Mouse (Mus musculus) midbrain, embryonic 12.5 days (tissue): ENCODE measurements around the gene Oxtr. TPM values are rescaled to one million over a fixed set of nuclear protein-coding genes. Genes with fewer than 3 reads are reported as not detected.

Experiments
- ATAC-seq: fragments of 200-750 bp; cut with Nextera tagmentation; 2 replicates; pipeline ENCODE4 v1.8.0; 2017; ENCODE audit warnings: low read depth, moderate TSS enrichment, moderate library complexity; ENCODE audit not compliant: low FRiP score
- H3K27ac ChIP-seq: fragments of 300-500 bp; sonication (generic); replicated peaks from 2 replicates; pipeline ENCODE4 v1.5.1; 2016; ENCODE audit warnings: mild to moderate bottlenecking
- H3K27me3 ChIP-seq: fragments of 300-500 bp; sonication (generic); 2 replicates; pipeline ENCODE4 v1.6.1; 2016; ENCODE audit warnings: mild to moderate bottlenecking
- H3K36me3 ChIP-seq: fragments of 300-500 bp; sonication (generic); 2 replicates; pipeline ENCODE4 v1.6.1; 2016
- H3K4me1 ChIP-seq: fragments of 300-500 bp; sonication (generic); 2 replicates; pipeline ENCODE4 v1.6.1; 2016
- H3K4me2 ChIP-seq: fragments of 300-500 bp; sonication (generic); replicated peaks from 2 replicates; pipeline ENCODE4 v1.6.1; 2016; ENCODE audit warnings: mild to moderate bottlenecking, moderate library complexity
- H3K4me3 ChIP-seq: fragments of 300-500 bp; sonication (generic); 2 replicates; pipeline ENCODE4 v1.5.1; 2016; ENCODE audit warnings: mild to moderate bottlenecking
- H3K9ac ChIP-seq: fragments of 300-500 bp; sonication (generic); replicated peaks from 2 replicates; pipeline ENCODE4 v1.6.1; 2016; ENCODE audit warnings: mild to moderate bottlenecking, moderate library complexity
- H3K9me3 ChIP-seq: fragments of 300-500 bp; sonication (generic); 2 replicates; pipeline ENCODE4 v1.6.1; 2016; ENCODE audit warnings: mild to moderate bottlenecking
- WGBS: fragments of 180-500 bp; shearing (Covaris S2); methylation state at CpG from one replicate; pipeline ENCODE4 v1.1.7; 2016; 5-methylcytosine and 5-hydroxymethylcytosine counted together
- polyA plus RNA-seq: library from polyadenylated mRNA; unstranded; fragments of >200 nt; fragmentation: Nextera tagmentation; extraction: Ambion mirVana; gene quantifications from 2 replicates; pipeline ENCODE4 v1.2.1, GENCODE M21; 2016

The Oxtr gene
- polyA plus RNA-seq, 1 experiment from 2014 or later = 0.08 TPM

- Histone ChIP-seq H3K4me1 (no peaks in the 10 kb centered on the region; the same call in 1 of the 2 replicates), H3K9me3 (no peaks in the 10 kb centered on the region), H3K27me3 (peaks cover 6% of the 10 kb centered on the region), H3K4me3 (no peak overlapping the region), H3K36me3 (no peaks in the 10 kb centered on the region), H3K9ac (no peak overlapping the region), H3K4me2 (no peak overlapping the region), H3K27ac (no peak overlapping the region)
- WGBS = 86% methylated on average over 3 of the region's 3 CpGs
- no peak for ATAC-seq
Observed at GRCm38 (mm10) chr6:112498716-112499115, 9.0 kb upstream of the Oxtr start.

GRCm38 (mm10) chr6:112497456-112497855 lies 7.7 kb upstream of the Oxtr start:
- no peak overlapping the region for H3K4me3 ChIP-seq
- H3K4me1 ChIP-seq = no peaks in the 10 kb centered on the region; the same call in 1 of the 2 replicates
- H3K36me3 ChIP-seq = no peaks in the 10 kb centered on the region
- no peak overlapping the region for H3K9ac ChIP-seq
- H3K27ac ChIP-seq = no peak overlapping the region
- peaks cover 18% of the 10 kb centered on the region for H3K27me3 ChIP-seq
- no peaks in the 10 kb centered on the region for H3K9me3 ChIP-seq
- no peak overlapping the region for H3K4me2 ChIP-seq
- 83% methylated on average over 2 of the region's 2 CpGs for WGBS
- ATAC-seq = no peak

- no peaks in the 10 kb centered on the region for H3K9me3 ChIP-seq
- H3K4me1 ChIP-seq = no peaks in the 10 kb centered on the region; the same call in 1 of the 2 replicates
- H3K27me3 ChIP-seq = peaks cover 27% of the 10 kb centered on the region
- ATAC-seq = no peak
- H3K4me2 ChIP-seq = no peak overlapping the region
- H3K27ac ChIP-seq = no peak overlapping the region
- no peaks in the 10 kb centered on the region for H3K36me3 ChIP-seq
- H3K4me3 ChIP-seq = no peak overlapping the region
- 67% methylated on average over 8 of the region's 8 CpGs for WGBS
- H3K9ac ChIP-seq = no peak overlapping the region
Observed at GRCm38 (mm10) chr6:112496291-112497060, 6.7 kb upstream of the Oxtr start.

GRCm38 (mm10) chr6:112495219-112495618 lies 5.5 kb upstream of the Oxtr start:
- ATAC-seq = no peak
- Histone ChIP-seq H3K27me3 (peaks cover 36% of the 10 kb centered on the region), H3K4me1 (peaks cover 6% of the 10 kb centered on the region; the same call in 1 of the 2 replicates), H3K36me3 (no peaks in the 10 kb centered on the region), H3K27ac (no peak overlapping the region), H3K9ac (no peak overlapping the region), H3K9me3 (no peaks in the 10 kb centered on the region), H3K4me2 (no peak overlapping the region), H3K4me3 (no peak overlapping the region)
- 58% methylated on average over 4 of the region's 4 CpGs for WGBS

- Histone ChIP-seq H3K9me3 (no peaks in the 10 kb centered on the region), H3K4me1 (peaks cover 11% of the 10 kb centered on the region), H3K4me3 (no peak overlapping the region), H3K27me3 (peaks cover 41% of the 10 kb centered on the region), H3K9ac (no peak overlapping the region), H3K36me3 (no peaks in the 10 kb centered on the region), H3K27ac (no peak overlapping the region), H3K4me2 (no peak overlapping the region)
- ATAC-seq = no peak
- WGBS = 49% methylated on average over 10 of the region's 10 CpGs
Observed at GRCm38 (mm10) chr6:112494620-112495081, 4.9 kb upstream of the Oxtr start.

- WGBS = 92% methylated on average over 9 of the region's 9 CpGs
Observed at GRCm38 (mm10) chr6:112493371-112493770, 3.6 kb upstream of the Oxtr start.

GRCm38 (mm10) chr6:112492656-112493055 lies 2.9 kb upstream of the Oxtr start:
- peaks cover 21% of the 10 kb centered on the region for H3K4me1 ChIP-seq
- H3K4me3 ChIP-seq = no peak overlapping the region
- WGBS = 83% methylated on average over 6 of the region's 6 CpGs
- H3K36me3 ChIP-seq = no peaks in the 10 kb centered on the region
- ATAC-seq = no peak
- H3K27ac ChIP-seq = no peak overlapping the region
- H3K9me3 ChIP-seq = no peaks in the 10 kb centered on the region
- no peak overlapping the region for H3K9ac ChIP-seq
- no peak overlapping the region for H3K4me2 ChIP-seq
- peaks cover 61% of the 10 kb centered on the region for H3K27me3 ChIP-seq

More at GRCm38 (mm10) chr6:112493371-112493770, 3.6 kb upstream of the Oxtr start:
- H3K36me3 ChIP-seq = no peaks in the 10 kb centered on the region
- ATAC-seq = no peak
- H3K27ac ChIP-seq = no peak overlapping the region
- H3K4me3 ChIP-seq = no peak overlapping the region
- H3K9me3 ChIP-seq = no peaks in the 10 kb centered on the region
- no peak overlapping the region for H3K9ac ChIP-seq
- H3K27me3 ChIP-seq = peaks cover 54% of the 10 kb centered on the region
- no peak overlapping the region for H3K4me2 ChIP-seq
- H3K4me1 ChIP-seq = peaks cover 21% of the 10 kb centered on the region

GRCm38 (mm10) chr6:112491521-112491920 lies 1.8 kb upstream of the Oxtr start:
- no peak for ATAC-seq
- no peak overlapping the region for H3K4me3 ChIP-seq
- no peak overlapping the region for H3K9ac ChIP-seq
- H3K27ac ChIP-seq = no peak overlapping the region
- H3K4me1 ChIP-seq = peaks cover 21% of the 10 kb centered on the region
- H3K9me3 ChIP-seq = no peaks in the 10 kb centered on the region
- H3K4me2 ChIP-seq = no peak overlapping the region
- H3K36me3 ChIP-seq = no peaks in the 10 kb centered on the region
- WGBS = 72% methylated on average over 8 of the region's 8 CpGs
- H3K27me3 ChIP-seq = peaks cover 70% of the 10 kb centered on the region

GRCm38 (mm10) chr6:112490625-112491242 lies 991 bp upstream of the Oxtr start:
- Histone ChIP-seq H3K27ac (no peak overlapping the region), H3K36me3 (no peaks in the 10 kb centered on the region), H3K9me3 (no peaks in the 10 kb centered on the region), H3K4me1 (peaks cover 21% of the 10 kb centered on the region), H3K27me3 (peaks cover 75% of the 10 kb centered on the region), H3K4me2 (peak overlapping the region; percentile 64), H3K9ac (peak overlapping the region; percentile 20; the same call in 1 of the 2 replicates), H3K4me3 (peak overlapping the region; percentile 38)
- ATAC-seq = peak; percentile 72
- 1% methylated on average over 35 of the region's 35 CpGs for WGBS

GRCm38 (mm10) chr6:112489181-112489909 lies 398 bp downstream of the Oxtr start:
- Histone ChIP-seq H3K27me3 (peaks cover 88% of the 10 kb centered on the region), H3K9me3 (no peaks in the 10 kb centered on the region), H3K4me2 (peak overlapping the region; percentile 64), H3K9ac (peak overlapping the region; percentile 20; the same call in 1 of the 2 replicates), H3K36me3 (no peaks in the 10 kb centered on the region), H3K27ac (no peak overlapping the region), H3K4me3 (peak overlapping the region; percentile 38), H3K4me1 (peaks cover 21% of the 10 kb centered on the region)
- 4% methylated on average over 72 of the region's 72 CpGs for WGBS
- ATAC-seq = peak; percentile 42

- Histone ChIP-seq H3K36me3 (no peaks in the 10 kb centered on the region), H3K4me1 (peaks cover 21% of the 10 kb centered on the region), H3K9ac (no peak overlapping the region), H3K4me3 (peak overlapping the region; percentile 38), H3K27ac (no peak overlapping the region), H3K9me3 (no peaks in the 10 kb centered on the region), H3K27me3 (peaks cover 91% of the 10 kb centered on the region), H3K4me2 (peak overlapping the region; percentile 64)
- no peak; the same call in 1 of the 2 replicates for ATAC-seq
- 37% methylated on average over 24 of the region's 24 CpGs for WGBS
Observed at GRCm38 (mm10) chr6:112488821-112489180, 942 bp downstream of the Oxtr start.

GRCm38 (mm10) chr6:112487993-112488392 lies 1.8 kb downstream of the Oxtr start:
- no peak overlapping the region for H3K4me3 ChIP-seq
- no peaks in the 10 kb centered on the region for H3K9me3 ChIP-seq
- no peak overlapping the region for H3K9ac ChIP-seq
- no peak overlapping the region for H3K4me2 ChIP-seq
- ATAC-seq = no peak
- WGBS = 75% methylated on average over 5 of the region's 5 CpGs
- H3K4me1 ChIP-seq = peaks cover 21% of the 10 kb centered on the region
- peaks cover 88% of the 10 kb centered on the region for H3K27me3 ChIP-seq
- no peaks in the 10 kb centered on the region for H3K36me3 ChIP-seq
- no peak overlapping the region for H3K27ac ChIP-seq
